Mouse (Mus musculus) midbrain, embryonic 11.5 days (tissue): ENCODE measurements around the gene Mrps24. TPM values are rescaled to one million over a fixed set of nuclear protein-coding genes. Genes with fewer than 3 reads are reported as not detected.

Experiments used
- ATAC-seq: fragments of 200-750 bp; cut with Nextera tagmentation; 2 replicates; pipeline ENCODE4 v1.8.0; 2017; ENCODE audit warnings: moderate TSS enrichment, moderate library complexity; ENCODE audit not compliant: low FRiP score
- DNase-seq: peaks from one replicate; pipeline ENCODE4 v3.0.0; 2015; ENCODE audit warnings: low spot score; ENCODE audit errors: missing footprints
- H3K27ac ChIP-seq: fragments of 300-500 bp; sonication (generic); 2 replicates; pipeline ENCODE4 v1.5.1; 2014; ENCODE audit warnings: low read depth, low read length
- H3K27me3 ChIP-seq: fragments of 300-500 bp; sonication (generic); 2 replicates; pipeline ENCODE4 v1.6.1; 2014; ENCODE audit warnings: mild to moderate bottlenecking, low read length, moderate library complexity, mixed read lengths; ENCODE audit not compliant: control insufficient read depth, insufficient read depth
- H3K36me3 ChIP-seq: fragments of 300-500 bp; sonication (generic); 2 replicates; pipeline ENCODE4 v1.6.1; 2014; ENCODE audit warnings: mild to moderate bottlenecking, low read length, moderate library complexity, mixed read lengths; ENCODE audit not compliant: control insufficient read depth, insufficient read depth
- H3K4me1 ChIP-seq: fragments of 300-500 bp; sonication (generic); 2 replicates; pipeline ENCODE4 v1.6.1; 2014; ENCODE audit warnings: low read length; ENCODE audit not compliant: control insufficient read depth, insufficient read depth
- H3K4me2 ChIP-seq: fragments of 300-500 bp; sonication (generic); 2 replicates; pipeline ENCODE4 v1.6.1; 2014; ENCODE audit warnings: mild to moderate bottlenecking, moderate library complexity
- H3K4me3 ChIP-seq: fragments of 300-500 bp; sonication (generic); 2 replicates; pipeline ENCODE4 v1.5.1; 2014; ENCODE audit warnings: low read depth, low read length
- H3K9ac ChIP-seq: fragments of 300-500 bp; sonication (generic); 2 replicates; pipeline ENCODE4 v1.6.1; 2014; ENCODE audit warnings: low read length
- H3K9me3 ChIP-seq: fragments of 300-500 bp; sonication (generic); 2 replicates; pipeline ENCODE4 v1.6.1; 2016; ENCODE audit warnings: low read length; ENCODE audit not compliant: control insufficient read depth
- WGBS: fragments of 180-500 bp; shearing (Covaris S2); extraction: QIAGEN DNeasy Blood & Tissue Kit; methylation state at CpG from one replicate; pipeline ENCODE4 v1.1.7; 2014; 5-methylcytosine and 5-hydroxymethylcytosine counted together
- polyA plus RNA-seq: library from polyadenylated mRNA; unstranded; fragments of >200 nt; fragmentation: Nextera tagmentation; extraction: Ambion mirVana; gene quantifications from 2 replicates; pipeline ENCODE4 v1.2.1, GENCODE M21; 2014

The Mrps24 gene
- polyA plus RNA-seq, 1 experiment from 2014 or later = 161 TPM

- Histone ChIP-seq H3K4me2 (no peak overlapping the region), H3K36me3 (no peaks in the 10 kb centered on the region), H3K9me3 (no peaks in the 10 kb centered on the region), H3K9ac (no peak overlapping the region), H3K27me3 (no peaks in the 10 kb centered on the region), H3K4me1 (peaks cover 7% of the 10 kb centered on the region; the same call in 1 of the 2 replicates), H3K27ac (no peak overlapping the region), H3K4me3 (no peak overlapping the region)
- DNase-seq (no peak), ATAC-seq (no peak)
- 82% methylated on average over 3 of the region's 3 CpGs for WGBS
Observed at GRCm38 (mm10) chr11:5739846-5740245, 24.4 kb upstream of the Mrps24 start.

GRCm38 (mm10) chr11:5738888-5739632 lies 23.6 kb upstream of the Mrps24 start:
- Histone ChIP-seq H3K36me3 (no peaks in the 10 kb centered on the region), H3K4me1 (peaks cover 7% of the 10 kb centered on the region; the same call in 1 of the 2 replicates), H3K4me3 (no peak overlapping the region), H3K9me3 (no peaks in the 10 kb centered on the region), H3K27ac (no peak overlapping the region), H3K9ac (no peak overlapping the region), H3K4me2 (no peak overlapping the region), H3K27me3 (no peaks in the 10 kb centered on the region)
- DNase-seq (no peak), ATAC-seq (no peak)
- 76% methylated on average over 5 of the region's 5 CpGs for WGBS

- Histone ChIP-seq H3K4me2 (no peak overlapping the region), H3K36me3 (no peaks in the 10 kb centered on the region), H3K27me3 (no peaks in the 10 kb centered on the region), H3K4me1 (peaks cover 7% of the 10 kb centered on the region; the same call in 1 of the 2 replicates), H3K9me3 (no peaks in the 10 kb centered on the region), H3K4me3 (no peak overlapping the region), H3K27ac (no peak overlapping the region), H3K9ac (no peak overlapping the region)
- DNase-seq (no peak), ATAC-seq (no peak)
- WGBS = 89% methylated on average over 5 of the region's 5 CpGs
Observed at GRCm38 (mm10) chr11:5737137-5737536, 21.7 kb upstream of the Mrps24 start.

DNA sequence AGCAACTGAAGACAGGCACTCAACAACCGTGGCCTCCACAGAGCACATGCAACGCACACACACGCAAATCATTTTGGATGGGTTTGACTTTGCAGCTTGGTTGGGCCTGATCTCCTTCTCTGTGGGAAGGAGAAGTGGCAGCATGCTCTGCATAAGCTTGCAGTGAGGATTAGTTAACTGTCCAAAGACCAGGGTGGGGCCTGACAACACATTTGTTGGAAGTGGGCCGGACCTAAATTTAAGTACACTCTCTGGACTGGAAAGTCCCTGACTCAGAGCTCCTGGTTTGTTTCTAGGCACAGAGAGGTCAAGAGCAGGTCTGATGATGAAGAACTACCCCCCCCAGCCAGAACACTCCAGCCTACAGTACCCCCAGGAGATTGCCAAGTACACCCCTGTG lies 18.8 kb upstream of the Mrps24 start:
- 93% methylated on average over 4 of the region's 4 CpGs for WGBS
- DNase-seq = no peak

DNA sequence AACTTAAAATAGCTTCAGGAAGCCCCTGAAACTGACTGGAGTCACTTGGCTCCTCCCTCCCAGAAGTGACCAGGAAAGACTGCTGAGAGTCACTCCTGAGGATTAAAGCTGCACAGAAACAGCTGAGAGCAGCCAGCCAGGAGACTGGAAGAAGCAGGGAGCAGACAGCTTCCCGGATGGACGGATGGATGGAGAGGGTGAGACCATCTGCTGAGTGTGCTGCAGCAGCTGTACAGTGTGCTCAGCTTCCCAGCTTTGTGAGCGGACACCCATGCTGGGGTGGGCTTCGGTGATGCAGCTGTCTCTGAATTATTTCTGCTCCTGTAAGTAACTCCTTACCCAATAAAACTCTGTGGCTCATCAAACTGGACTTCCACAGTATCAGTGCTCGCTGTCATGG lies 16.9 kb upstream of the Mrps24 start:
- no peak for ATAC-seq
- Histone ChIP-seq H3K36me3 (no peaks in the 10 kb centered on the region), H3K4me2 (no peak overlapping the region), H3K27ac (no peak overlapping the region), H3K4me3 (no peak overlapping the region), H3K9ac (no peak overlapping the region), H3K4me1 (no peaks in the 10 kb centered on the region), H3K27me3 (no peaks in the 10 kb centered on the region), H3K9me3 (no peaks in the 10 kb centered on the region)
- no peak for DNase-seq
- 68% methylated on average over 5 of the region's 5 CpGs for WGBS

More for the DNA sequence above, 18.8 kb upstream of the Mrps24 start:
- no peak overlapping the region for H3K27ac ChIP-seq
- H3K4me3 ChIP-seq = no peak overlapping the region
- no peaks in the 10 kb centered on the region for H3K9me3 ChIP-seq
- no peak for ATAC-seq
- H3K36me3 ChIP-seq = no peaks in the 10 kb centered on the region
- no peak overlapping the region for H3K4me2 ChIP-seq
- no peaks in the 10 kb centered on the region for H3K27me3 ChIP-seq
- no peak overlapping the region for H3K9ac ChIP-seq
- H3K4me1 ChIP-seq = no peaks in the 10 kb centered on the region

DNA sequence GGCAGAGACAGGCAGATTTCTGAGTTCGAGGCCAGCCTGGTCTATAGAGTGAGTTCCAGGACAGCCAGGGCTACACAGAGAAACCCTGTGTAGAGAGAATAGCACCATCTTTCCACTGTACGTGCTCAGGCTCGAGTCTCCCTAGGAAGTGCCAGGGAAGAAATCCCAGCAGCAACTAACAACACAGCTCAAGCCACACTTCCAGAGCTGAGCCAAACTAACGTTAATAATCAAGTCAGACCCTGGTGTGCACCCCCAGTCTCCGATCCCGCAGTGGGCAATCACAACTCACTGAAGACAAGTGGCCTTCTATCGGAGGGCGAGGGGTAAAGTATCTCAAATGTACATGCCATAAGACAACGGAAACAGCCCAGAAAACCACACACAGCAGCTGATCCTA lies 14.1 kb upstream of the Mrps24 start:
- H3K4me3 ChIP-seq = no peak overlapping the region
- 88% methylated on average over 9 of the region's 9 CpGs for WGBS
- DNase-seq = no peak

DNA sequence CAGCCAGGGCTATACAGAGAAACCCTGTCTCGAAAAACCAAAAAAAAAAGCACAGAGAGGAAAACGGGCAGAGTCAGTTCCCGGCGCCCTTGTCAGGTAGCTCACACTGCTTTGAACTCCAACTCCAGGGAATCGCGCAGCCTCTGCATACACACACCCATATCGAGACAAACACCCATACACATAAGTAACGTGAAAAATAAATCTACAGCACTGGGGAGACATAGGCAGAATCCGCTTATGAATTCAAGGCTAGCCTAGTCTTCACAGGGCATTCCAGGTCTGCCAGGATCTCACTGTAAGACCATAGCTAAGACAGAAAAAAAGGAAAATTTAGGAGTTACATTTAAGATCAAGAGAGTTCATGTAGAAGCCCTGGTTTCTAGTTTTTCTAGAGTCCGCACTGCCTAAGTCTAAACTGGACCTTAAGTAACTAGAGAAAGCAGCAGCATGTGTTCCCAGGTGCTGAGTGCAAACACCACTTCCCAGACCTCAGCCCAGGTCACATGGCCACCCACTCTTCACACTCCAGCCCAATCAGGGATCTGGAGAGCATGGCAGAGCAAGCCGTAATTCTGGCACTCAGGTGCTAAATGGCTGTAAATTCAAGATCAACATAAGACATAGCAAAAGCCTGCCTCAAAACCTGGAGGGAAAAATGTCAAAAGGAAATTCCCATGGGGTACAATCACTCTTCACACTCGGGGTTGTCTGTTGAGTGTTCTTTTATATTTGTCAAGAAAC lies 3.3 kb upstream of the Mrps24 start:
- no peaks in the 10 kb centered on the region for H3K9me3 ChIP-seq
- H3K36me3 ChIP-seq = no peaks in the 10 kb centered on the region; the same call in 1 of the 2 replicates
- H3K4me2 ChIP-seq = no peak overlapping the region
- DNase-seq (peak; percentile 51), ATAC-seq (no peak)
- H3K4me3 ChIP-seq = no peak overlapping the region
- H3K27me3 ChIP-seq = no peaks in the 10 kb centered on the region
- no peak overlapping the region for H3K9ac ChIP-seq
- WGBS = 93% methylated on average over 12 of the region's 12 CpGs
- H3K4me1 ChIP-seq = no peaks in the 10 kb centered on the region
- H3K27ac ChIP-seq = no peak overlapping the region

More for the DNA sequence above, 14.1 kb upstream of the Mrps24 start:
- Histone ChIP-seq H3K27me3 (no peaks in the 10 kb centered on the region), H3K36me3 (no peaks in the 10 kb centered on the region), H3K4me1 (no peaks in the 10 kb centered on the region), H3K4me2 (no peak overlapping the region), H3K27ac (no peak overlapping the region), H3K9ac (no peak overlapping the region), H3K9me3 (no peaks in the 10 kb centered on the region)
- ATAC-seq = no peak

DNA sequence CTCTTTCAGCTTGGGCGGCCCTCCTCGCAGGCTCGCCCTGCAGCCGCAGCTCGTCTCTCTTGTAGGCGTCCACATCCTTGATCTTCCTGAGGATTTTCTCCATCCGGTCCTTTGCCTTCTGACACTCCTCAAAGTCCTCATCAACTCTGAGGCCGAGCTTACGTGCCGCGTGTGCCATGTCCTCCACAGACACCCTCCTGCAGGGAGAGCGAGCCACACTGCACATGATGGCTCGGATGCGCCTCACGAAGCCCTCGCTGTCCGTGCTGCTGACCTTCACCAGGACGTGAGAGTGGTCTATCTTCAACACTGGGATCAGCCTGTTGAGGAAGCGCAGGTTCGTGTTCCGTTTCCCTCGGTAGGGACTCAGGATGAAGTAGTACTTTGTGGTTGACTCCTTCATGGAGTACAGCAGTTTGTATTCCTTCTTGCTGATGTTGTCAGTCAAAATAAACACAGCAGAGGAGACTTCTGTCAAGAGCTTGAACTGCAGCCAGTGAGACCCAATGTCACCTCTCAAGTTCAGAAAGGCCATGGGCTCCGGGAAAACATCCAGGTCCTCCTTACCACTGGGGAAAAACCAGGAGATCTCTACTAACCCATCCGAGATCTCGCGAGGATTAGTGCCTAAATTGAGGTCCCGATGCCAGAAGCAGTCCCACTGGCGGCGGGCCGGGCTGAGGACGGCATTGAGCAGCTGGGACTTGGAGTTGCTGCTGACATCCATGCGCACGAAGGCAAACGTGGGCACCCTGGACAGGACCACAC lies 1.6 kb upstream of the Mrps24 start:
- ATAC-seq (no peak), DNase-seq (no peak)
- Histone ChIP-seq H3K27me3 (no peaks in the 10 kb centered on the region), H3K4me3 (no peak overlapping the region), H3K4me2 (no peak overlapping the region), H3K9ac (no peak overlapping the region), H3K27ac (no peak overlapping the region), H3K9me3 (no peaks in the 10 kb centered on the region), H3K36me3 (no peaks in the 10 kb centered on the region; the same call in 1 of the 2 replicates), H3K4me1 (no peaks in the 10 kb centered on the region)
- 94% methylated on average over 34 of the region's 34 CpGs for WGBS
